Mouse (Mus musculus): ENCODE measurements at regions not wholly inside any gene's neighbourhood (a gene's known extent, or its start where the extent isn't known, plus 50 kb on each side); places are given as distances from the start of the nearest gene placed in this dataset.

- no peak for DNase-seq (ENCODE audit: low read depth, low spot score)
These were observed 58.8 kb upstream of the Fut8 start for GRCm38 (mm10) chr12:77179138-77179537.

GRCm38 (mm10) chr12:77177811-77178578 lies 59.9 kb upstream of the Fut8 start:
- DNase-seq (ENCODE audit: low read depth, low spot score): no peak

- peak; percentile 41 for DNase-seq (ENCODE audit: low read depth, low spot score)
These were observed 60.6 kb upstream of the Fut8 start for GRCm38 (mm10) chr12:77177303-77177702.

GRCm38 (mm10) chr12:77174032-77174431 lies 63.9 kb upstream of the Fut8 start:
- DNase-seq (ENCODE audit: low read depth, low spot score): no peak

GRCm38 (mm10) chr12:77172540-77172939 lies 65.4 kb upstream of the Fut8 start:
- no peak for DNase-seq (ENCODE audit: low read depth, low spot score)

GRCm38 (mm10) chr12:77170257-77170656 lies 67.7 kb upstream of the Fut8 start:
- DNase-seq (ENCODE audit: low read depth, low spot score): no peak

- no peak for DNase-seq (ENCODE audit: low read depth, low spot score)
These were observed 69.6 kb upstream of the Fut8 start for GRCm38 (mm10) chr12:77168367-77168766.

GRCm38 (mm10) chr12:77156698-77157097 lies 81.2 kb upstream of the Fut8 start:
- DNase-seq (ENCODE audit: low read depth, low spot score): no peak

GRCm38 (mm10) chr12:77155626-77156025 lies 82.3 kb upstream of the Fut8 start:
- DNase-seq (ENCODE audit: low read depth, low spot score): no peak

- no peak for DNase-seq (ENCODE audit: low read depth, low spot score)
These were observed 86.5 kb upstream of the Fut8 start for GRCm38 (mm10) chr12:77151471-77151870.

- no peak for DNase-seq (ENCODE audit: low read depth, low spot score)
These were observed 88.1 kb upstream of the Fut8 start for GRCm38 (mm10) chr12:77149835-77150234.

- DNase-seq (ENCODE audit: low read depth, low spot score): no peak
These were observed 89.8 kb upstream of the Fut8 start for GRCm38 (mm10) chr12:77148146-77148545.

- no peak for DNase-seq (ENCODE audit: low read depth, low spot score)
These were observed 94.0 kb upstream of the Fut8 start for GRCm38 (mm10) chr12:77143958-77144357.

GRCm38 (mm10) chr12:77143521-77143920 lies 94.4 kb upstream of the Fut8 start:
- DNase-seq (ENCODE audit: low read depth, low spot score): no peak

- no peak for DNase-seq (ENCODE audit: low read depth, low spot score)
These were observed 94.8 kb upstream of the Fut8 start for GRCm38 (mm10) chr12:77143105-77143504.

- DNase-seq (ENCODE audit: low read depth, low spot score): no peak
These were observed 95.7 kb upstream of the Fut8 start for GRCm38 (mm10) chr12:77142224-77142623.

- DNase-seq (ENCODE audit: low read depth, low spot score): no peak
These were observed 96.4 kb upstream of the Fut8 start for GRCm38 (mm10) chr12:77141260-77142201.

- no peak for DNase-seq (ENCODE audit: low read depth, low spot score)
These were observed 97.3 kb upstream of the Fut8 start for GRCm38 (mm10) chr12:77140656-77141055.

GRCm38 (mm10) chr12:77140141-77140540 lies 97.8 kb upstream of the Fut8 start:
- no peak for DNase-seq (ENCODE audit: low read depth, low spot score)

GRCm38 (mm10) chr12:77139718-77140117 lies 98.2 kb upstream of the Fut8 start:
- DNase-seq (ENCODE audit: low read depth, low spot score): no peak

GRCm38 (mm10) chr12:77138506-77139201 lies 99.3 kb upstream of the Fut8 start:
- no peak for DNase-seq (ENCODE audit: low read depth, low spot score)

- no peak for DNase-seq (ENCODE audit: low read depth, low spot score)
These were observed 100.6 kb upstream of the Fut8 start for GRCm38 (mm10) chr12:77137291-77137830.
